In genomic region chr19:36815396-36816271, GRCm38 (mm10) we compare ENCODE assay signal across 8 mouse cellular contexts. TPM values are rescaled to one million over a fixed set of nuclear protein-coding genes. Genes with fewer than 3 reads are reported as not detected.
A peak's percentile ranks its signal among the peaks of the same experiment; 100 is the strongest.
DNase-seq lines count a peak whose midpoint lies in the region; ATAC-seq lines count a peak whose summit lies in the region.

No protein-coding gene starts in this region.

- WGBS in forebrain, embryonic 11.5 days, result 22% methylated on average over 32 of the region's 32 CpGs
- 19% methylated on average over 32 of the region's 32 CpGs for WGBS in hindbrain, embryonic 14.5 days

- H3K36me3 ChIP-seq in forebrain, embryonic 11.5 days (ENCODE audit: control insufficient read depth, insufficient read depth, low read length), result no peaks in the 10 kb centered on the region
- H3K36me3 ChIP-seq in hindbrain, embryonic 14.5 days (replicated peaks; ENCODE audit: control insufficient read depth, insufficient read depth), result no peaks in the 10 kb centered on the region
- no peaks in the 10 kb centered on the region for H3K36me3 ChIP-seq in megakaryocyte, embryonic 14.5 days (replicated peaks; ENCODE audit: low read length)
- H3K36me3 ChIP-seq in splenic B cell, adult 2 months (ENCODE audit: control insufficient read depth, insufficient read depth, low read length, poor library complexity, severe bottlenecking), result no peaks in the 10 kb centered on the region

- peak overlapping the region; percentile 37; the same call in 1 of the 2 replicates for H3K4me2 ChIP-seq in forebrain, embryonic 11.5 days (ENCODE audit: low read depth, low read length, severe bottlenecking)
- peak overlapping the region; percentile 48 for H3K4me2 ChIP-seq in hindbrain, embryonic 14.5 days (replicated peaks)

- peak overlapping the region; percentile 16; the same call in 1 of the 2 replicates for H3K9ac ChIP-seq in forebrain, embryonic 11.5 days (ENCODE audit: low read length)
- peak overlapping the region; percentile 38 for H3K9ac ChIP-seq in hindbrain, embryonic 14.5 days

- no peaks in the 10 kb centered on the region for H3K4me1 ChIP-seq in forebrain, embryonic 11.5 days (replicated peaks; ENCODE audit: control insufficient read depth, insufficient read depth, low read length)
- H3K4me1 ChIP-seq in hindbrain, embryonic 14.5 days (replicated peaks; ENCODE audit: control insufficient read depth, insufficient read depth, low read length), result peaks cover 8% of the 10 kb centered on the region; the same call in 1 of the 2 replicates
- peaks cover 27% of the 10 kb centered on the region for H3K4me1 ChIP-seq in megakaryocyte, embryonic 14.5 days

- peak; percentile 86 for DNase-seq in heart, adult 11 months
- no peak for DNase-seq in heart, postnatal 25 days (ENCODE audit: low spot score)
- DNase-seq in c-Kit-positive CD71-positive TER-119-positive erythroid progenitor cells, embryonic 14.5 days (ENCODE audit: low spot score), result peak; percentile 59
- DNase-seq in forebrain, embryonic 11.5 days (ENCODE audit: low spot score), result no peak
- DNase-seq in hindbrain, embryonic 14.5 days (ENCODE audit: low spot score), result peak; percentile 81
- peak; percentile 20 to 27 for DNase-seq in left cerebral cortex, adult 18-20 months (ENCODE audit: low spot score in 2 of 2)
- peak; percentile 82 for DNase-seq in splenic B cell, adult 2 months (ENCODE audit: low read depth, low spot score)

- intact Hi-C loops in heart, postnatal 25 days (cut with DNase I), result loop anchor here (2.0 to 10.0 kb wide), 3 partner anchors 51 to 159 kb away; no protein-coding TSS in a partner anchor

- 0 out of 2 replicates have a peak overlapping the region, but pooled peaks have one; percentile 14 for H3K4me3 ChIP-seq in forebrain, embryonic 11.5 days (ENCODE audit: low read depth, low read length)
- H3K4me3 ChIP-seq in hindbrain, embryonic 14.5 days (replicated peaks; ENCODE audit: low read length), result no peak overlapping the region
- peak overlapping the region; percentile 86 for H3K4me3 ChIP-seq in megakaryocyte, embryonic 14.5 days (replicated peaks)

- no peaks in the 10 kb centered on the region for H3K9me3 ChIP-seq in forebrain, embryonic 11.5 days (ENCODE audit: control insufficient read depth, low read length)
- H3K9me3 ChIP-seq in hindbrain, embryonic 14.5 days (ENCODE audit: control insufficient read depth, low read length), result no peaks in the 10 kb centered on the region
- no peaks in the 10 kb centered on the region for H3K9me3 ChIP-seq in megakaryocyte, embryonic 14.5 days

- peaks cover 3% of the 10 kb centered on the region; the same call in 1 of the 2 replicates for H3K27me3 ChIP-seq in forebrain, embryonic 11.5 days (ENCODE audit: control insufficient read depth, insufficient read depth, low read length)
- no peaks in the 10 kb centered on the region for H3K27me3 ChIP-seq in hindbrain, embryonic 14.5 days (ENCODE audit: control insufficient read depth, insufficient read depth, low read length)
- peaks cover 3% of the 10 kb centered on the region for H3K27me3 ChIP-seq in megakaryocyte, embryonic 14.5 days (replicated peaks)
- no peaks in the 10 kb centered on the region for H3K27me3 ChIP-seq in splenic B cell, adult 2 months (ENCODE audit: control insufficient read depth, insufficient read depth, low read length, poor library complexity, severe bottlenecking)

- H3K27ac ChIP-seq in forebrain, embryonic 11.5 days (ENCODE audit: low read depth, low read length), result no peak overlapping the region
- H3K27ac ChIP-seq in hindbrain, embryonic 14.5 days, result no peak overlapping the region

- peak; percentile 60 for ATAC-seq in forebrain, embryonic 11.5 days (replicated peaks; ENCODE audit: low FRiP score)
- ATAC-seq in hindbrain, embryonic 14.5 days (ENCODE audit: low FRiP score), result peak; percentile 76

RNA-seq across cellular contexts. Expression of gene Tnks2, which starts 18.4 kb away (rescaled TPM):
- total RNA-seq in heart, postnatal 25 days (2021), result 10 to 100 TPM; 73.8 to 79.6 TPM
- polyA plus RNA-seq in forebrain, embryonic 11.5 days (2014; fragmentation: Nextera tagmentation; extraction: Ambion mirVana), result 68.3 and 85.8 TPM in 2 replicates
- polyA plus RNA-seq in hindbrain, embryonic 14.5 days (2014; fragmentation: Nextera tagmentation; extraction: Ambion mirVana), result 76.7 and 80.6 TPM in 2 replicates
- 100 to 1,000 TPM; 110 to 117 TPM for total RNA-seq in left cerebral cortex, adult 18-20 months (2021)
- polyA plus RNA-seq in megakaryocyte, embryonic 14.5 days (2012; ENCODE audit: insufficient read depth, low replicate concordance), result 1.3 and 1.5 TPM in 2 replicates

Comparison
In these comparisons a context has a peak if more than half of its experiments do, and no peak if none do; other contexts are left out.
1. DNase-seq: peak in heart, adult 11 months (single experiment), c-Kit-positive CD71-positive TER-119-positive erythroid progenitor cells, embryonic 14.5 days (single experiment), hindbrain, embryonic 14.5 days (single experiment), left cerebral cortex, adult 18-20 months (2 of 2) and splenic B cell, adult 2 months (single experiment); none in heart, postnatal 25 days (single experiment) and forebrain, embryonic 11.5 days (single experiment).
2. RNA of gene Tnks2, which starts 18.4 kb away (polyA plus RNA-seq): 76.7 to 80.6 TPM in hindbrain, embryonic 14.5 days and 68.3 to 85.8 TPM in forebrain, embryonic 11.5 days; 1.3 to 1.5 TPM in megakaryocyte, embryonic 14.5 days; every median in the first group is over 10 times any median in the second.